ENCODE assay signal across 1 mouse cellular context in genomic region chr2:128686921-128687557, GRCm38 (mm10).
TF ChIP-seq lines count a peak whose summit lies in the region.

Gene Anapc1, minus strand, starts transcription at chr2:128687391.

TF ChIP-seq in CH12.LX, 34 proteins besides CTCF, POLR2A, EP300 and RAD21 (continued from another document):
- peak; percentile 52 for TF ChIP-seq IRF4 (IDR thresholded peaks at IDR 0.05; ENCODE audit: low read depth, low read length)
- peak; percentile 82 for TF ChIP-seq HCFC1 (IDR thresholded peaks at IDR 0.05; ENCODE audit: low read depth, low read length)
- no peak for TF ChIP-seq JUN (IDR thresholded peaks at IDR 0.05; ENCODE audit: insufficient read depth, low read depth, low read length)
- no peak for TF ChIP-seq E2F4 (IDR thresholded peaks at IDR 0.05; ENCODE audit: insufficient replicate concordance, low read depth, low read length)
- TF ChIP-seq MAX (IDR thresholded peaks at IDR 0.05; ENCODE audit: low read length) = peak; percentile 90
- peak; percentile 94 for TF ChIP-seq NELFE (IDR thresholded peaks at IDR 0.05; ENCODE audit: low read depth, low read length)
- no peak for TF ChIP-seq ZC3H11A (IDR thresholded peaks at IDR 0.05; ENCODE audit: low read depth, low read length)
